Mouse (Mus musculus) spleen, postnatal 14 days (tissue): ENCODE measurements around the gene Map3k11.

ENCODE experiments used
- DNase-seq, 2 experiments: peaks; one replicate each; pipeline ENCODE4 v3.0.0; 2021 to 2022; ENCODE audit warnings: low spot score in 2 of 2

Map3k11 gene

DNA sequence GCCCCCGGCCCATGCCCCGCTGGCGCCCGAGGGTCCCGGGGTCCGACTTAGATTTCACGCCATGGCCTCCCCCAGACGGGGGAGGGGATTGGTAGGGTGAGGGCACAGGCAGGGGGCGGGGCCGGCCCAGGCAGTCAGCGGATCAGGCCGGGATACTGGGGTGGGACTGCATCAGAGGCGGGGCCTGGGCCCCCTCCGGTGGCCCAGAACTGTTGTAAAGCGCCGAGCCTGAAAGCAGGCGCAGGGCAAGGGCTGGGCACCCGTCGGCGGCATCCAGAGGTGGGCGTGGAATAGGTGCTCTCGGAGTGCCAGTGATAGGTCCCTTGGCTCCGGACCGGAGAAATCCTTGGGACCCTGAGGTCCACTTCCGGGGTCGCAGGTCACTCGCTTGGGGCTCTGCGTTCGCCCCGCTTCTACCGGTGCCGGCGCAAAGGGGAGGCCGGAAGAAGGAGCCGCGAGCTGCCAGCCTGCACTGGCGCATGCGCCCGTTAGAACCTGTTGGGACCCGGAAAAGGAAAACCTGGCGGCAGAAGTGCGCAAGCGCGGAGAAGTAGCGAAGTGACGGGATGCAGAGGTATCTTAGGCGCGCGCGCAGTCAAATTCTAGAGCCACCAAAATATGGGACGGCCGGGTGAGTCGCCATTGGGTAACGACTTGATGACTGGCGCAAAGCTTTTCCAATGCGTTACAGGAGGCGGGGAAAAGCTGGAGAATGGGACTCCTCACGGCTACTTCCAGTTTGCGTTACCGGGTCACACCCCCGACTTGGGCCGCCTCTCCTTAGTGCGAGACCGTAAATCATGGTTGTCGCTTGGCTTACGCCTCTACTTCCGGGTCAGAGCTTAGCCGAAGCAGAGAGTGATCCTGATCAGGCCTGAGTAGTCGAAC lies at the start of gene Map3k11, which contains the start of gene Pcnx3:
Map3k11 (plus strand) TSS at position 543 of the 888 bp plus-strand sequence.
Pcnx3 (minus strand) TSS at position 709 of the 888 bp plus-strand sequence.
- DNase-seq = peak; percentile 90 to 92

DNA sequence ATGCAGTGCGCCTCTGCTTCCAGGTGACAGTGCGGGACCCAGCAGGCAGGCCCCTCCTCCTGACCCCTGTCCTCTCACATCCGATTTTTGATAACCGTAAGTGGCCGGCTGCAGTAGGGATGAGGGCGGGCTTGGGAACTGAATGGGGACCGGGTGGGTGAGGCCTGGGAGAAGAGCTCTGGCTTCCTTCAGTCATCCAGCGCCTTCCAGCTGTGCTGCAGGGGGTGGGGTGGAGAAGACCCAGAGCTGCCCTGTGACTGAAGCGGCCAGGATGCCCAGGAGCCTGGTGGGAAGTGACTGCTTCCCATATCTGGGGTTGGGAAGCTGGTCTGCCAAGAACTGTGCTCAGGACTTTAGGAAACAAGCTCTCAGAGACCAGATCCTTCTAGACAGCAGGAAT lies 48.2 kb upstream of the Map3k11 start:
- no peak for DNase-seq

DNA sequence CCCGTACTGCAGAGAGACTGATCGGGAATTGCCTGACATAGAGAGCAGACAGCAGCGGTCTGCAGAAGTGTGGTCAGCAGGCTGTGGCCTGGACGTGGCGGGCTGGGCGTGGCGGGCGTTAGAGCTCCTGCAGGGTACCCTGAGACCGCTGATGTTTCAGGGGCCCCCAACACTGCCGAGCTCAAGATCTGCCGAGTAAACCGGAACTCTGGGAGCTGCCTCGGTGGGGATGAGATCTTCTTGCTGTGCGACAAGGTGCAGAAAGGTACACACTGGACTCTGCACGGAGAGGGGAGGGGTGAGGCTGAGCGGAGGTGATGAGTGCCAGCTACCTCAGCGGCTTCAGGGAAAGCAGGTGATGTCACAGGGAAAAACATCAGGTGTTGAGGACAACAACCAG lies 47.5 kb upstream of the Map3k11 start:
- DNase-seq = no peak

DNA sequence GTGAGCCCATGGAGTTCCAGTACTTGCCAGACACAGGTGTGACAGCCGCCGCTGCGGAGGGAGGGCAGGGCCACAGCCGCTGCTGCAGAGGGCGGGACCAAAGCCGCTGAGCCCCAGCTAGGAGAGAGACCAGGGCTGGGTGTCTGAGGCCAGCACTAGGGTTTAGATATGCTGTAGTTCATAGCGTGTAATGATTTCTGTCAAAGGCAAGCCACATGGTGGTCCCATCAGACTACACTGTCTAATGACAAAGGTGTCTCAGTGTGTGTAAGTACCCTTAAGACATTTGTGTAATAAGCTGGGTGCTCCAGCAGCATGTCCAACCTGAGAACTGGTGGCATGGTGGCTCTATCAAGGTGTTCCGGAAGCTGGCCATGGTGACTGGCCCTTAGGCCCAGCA lies 46.9 kb upstream of the Map3k11 start:
- DNase-seq = no peak

DNA sequence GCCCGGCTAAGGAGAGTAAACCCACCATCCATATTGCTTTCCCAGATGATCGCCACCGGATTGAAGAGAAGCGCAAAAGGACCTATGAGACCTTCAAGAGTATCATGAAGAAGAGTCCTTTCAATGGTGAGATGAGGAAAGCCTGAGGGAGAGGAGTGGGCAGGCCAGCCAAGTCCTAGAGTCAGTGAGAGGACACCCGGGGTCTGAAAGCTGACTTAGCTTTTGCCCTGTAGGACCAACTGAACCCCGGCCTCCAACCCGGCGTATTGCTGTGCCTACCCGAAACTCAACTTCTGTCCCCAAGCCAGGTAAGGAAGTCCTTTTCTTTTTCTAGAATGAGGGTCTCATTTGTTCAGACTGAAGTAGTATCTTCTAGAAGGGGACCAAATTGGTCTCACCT lies 43.3 kb upstream of the Map3k11 start:
- DNase-seq = no peak

DNA sequence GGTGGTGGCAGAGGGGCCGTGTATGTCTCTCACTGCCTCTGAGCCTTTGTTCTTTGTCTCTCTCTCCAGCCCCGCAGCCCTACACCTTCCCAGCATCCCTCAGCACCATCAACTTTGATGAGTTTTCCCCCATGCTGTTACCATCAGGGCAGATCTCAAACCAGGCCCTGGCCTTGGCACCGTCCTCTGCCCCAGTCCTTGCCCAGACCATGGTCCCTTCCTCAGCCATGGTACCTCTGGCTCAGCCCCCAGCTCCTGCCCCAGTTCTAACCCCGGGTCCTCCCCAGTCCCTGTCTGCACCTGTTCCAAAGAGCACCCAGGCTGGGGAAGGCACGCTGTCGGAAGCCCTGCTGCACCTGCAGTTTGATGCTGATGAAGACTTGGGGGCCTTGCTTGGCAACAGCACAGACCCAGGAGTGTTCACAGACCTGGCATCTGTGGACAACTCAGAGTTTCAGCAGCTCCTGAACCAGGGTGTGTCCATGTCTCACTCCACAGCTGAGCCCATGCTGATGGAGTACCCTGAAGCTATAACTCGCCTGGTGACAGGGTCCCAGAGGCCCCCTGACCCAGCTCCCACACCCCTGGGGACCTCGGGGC lies 41.7 kb upstream of the Map3k11 start:
- no peak for DNase-seq

DNA sequence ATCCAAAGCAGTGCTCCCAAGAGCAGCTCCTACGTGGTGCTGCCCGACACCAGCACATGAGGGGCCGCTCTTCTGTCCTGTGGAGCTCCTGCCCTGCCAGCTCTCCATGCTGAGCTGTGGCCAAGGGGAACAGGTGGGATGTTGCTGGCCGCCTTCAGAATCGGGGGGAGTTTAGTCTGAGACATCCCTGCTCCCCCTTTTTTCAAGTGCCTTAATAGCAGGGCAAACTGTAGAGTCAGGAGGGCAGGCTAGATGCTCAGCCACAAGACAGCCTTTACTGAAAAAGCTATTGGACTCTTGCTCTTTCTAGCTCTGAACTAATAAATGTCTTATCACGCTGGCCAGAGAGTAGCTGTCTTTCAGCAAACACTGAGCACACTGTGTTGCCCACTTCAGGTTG lies 40.8 kb upstream of the Map3k11 start:
- DNase-seq = no peak

DNA sequence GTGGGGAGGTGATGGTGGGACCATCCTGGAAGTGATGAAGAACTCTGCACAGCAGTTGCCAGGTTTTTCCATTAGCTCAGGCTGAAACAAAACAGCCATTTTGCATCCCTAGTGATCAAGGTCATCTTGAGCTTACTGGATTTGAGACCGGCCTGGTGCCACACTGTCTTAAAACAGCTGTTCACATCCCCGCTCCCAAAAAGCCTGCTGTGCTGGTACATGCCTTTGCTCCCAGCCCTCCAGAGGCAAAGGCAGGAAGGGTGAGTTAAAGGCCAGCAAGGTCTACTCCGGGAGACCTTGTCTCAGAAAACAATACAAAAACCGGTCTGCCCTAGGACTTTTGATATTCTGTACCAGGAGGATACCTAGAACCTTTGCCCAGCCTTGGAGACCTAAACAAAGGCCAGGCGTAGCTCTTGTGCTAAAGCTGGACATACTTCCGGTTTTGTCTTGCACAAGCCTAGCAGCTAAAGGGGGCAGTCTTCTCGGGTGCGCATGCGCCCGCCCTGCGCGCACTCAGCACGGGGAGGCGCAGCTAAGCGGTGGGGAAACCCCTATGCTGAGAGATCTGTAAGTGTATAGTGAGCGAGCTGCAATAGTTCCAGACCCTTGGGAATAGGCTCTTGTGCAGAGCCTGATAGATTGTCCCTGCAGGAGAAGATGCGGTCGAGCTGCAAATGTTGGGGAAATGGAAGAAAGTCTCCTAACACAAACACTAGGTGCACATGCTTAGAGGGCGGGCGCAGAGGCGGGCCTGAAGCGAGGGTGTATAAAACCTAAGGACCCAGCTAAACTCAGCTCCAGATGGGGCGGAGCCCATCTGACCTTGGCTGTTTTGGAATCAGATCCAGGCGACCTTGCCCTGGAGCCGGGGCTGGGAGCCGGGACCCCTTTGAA lies 39.9 kb upstream of the Map3k11 start:
- peak; percentile 62 to 71 for DNase-seq

DNA sequence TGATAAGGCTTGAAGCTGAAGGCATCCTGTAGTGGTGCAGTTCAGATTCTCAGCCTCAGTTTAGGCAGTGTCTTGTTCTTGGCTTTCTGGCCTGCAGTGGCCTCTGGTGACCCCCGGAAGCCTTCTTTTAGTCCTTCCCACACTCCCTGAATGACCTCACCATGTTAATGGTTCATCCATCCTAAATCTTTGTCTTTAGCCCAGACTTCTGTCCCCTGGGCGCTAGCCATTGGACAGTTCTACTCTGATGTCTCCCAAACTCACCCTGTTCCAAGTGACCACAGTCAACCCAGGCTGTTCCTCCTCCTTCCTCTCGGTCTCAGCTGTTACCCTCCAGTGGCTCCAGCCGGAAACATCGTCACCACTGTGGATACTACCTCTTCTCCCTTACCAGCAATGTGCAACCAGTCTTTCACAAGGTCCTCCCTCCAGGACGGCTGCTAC lies 39.2 kb upstream of the Map3k11 start:
- no peak for DNase-seq

DNA sequence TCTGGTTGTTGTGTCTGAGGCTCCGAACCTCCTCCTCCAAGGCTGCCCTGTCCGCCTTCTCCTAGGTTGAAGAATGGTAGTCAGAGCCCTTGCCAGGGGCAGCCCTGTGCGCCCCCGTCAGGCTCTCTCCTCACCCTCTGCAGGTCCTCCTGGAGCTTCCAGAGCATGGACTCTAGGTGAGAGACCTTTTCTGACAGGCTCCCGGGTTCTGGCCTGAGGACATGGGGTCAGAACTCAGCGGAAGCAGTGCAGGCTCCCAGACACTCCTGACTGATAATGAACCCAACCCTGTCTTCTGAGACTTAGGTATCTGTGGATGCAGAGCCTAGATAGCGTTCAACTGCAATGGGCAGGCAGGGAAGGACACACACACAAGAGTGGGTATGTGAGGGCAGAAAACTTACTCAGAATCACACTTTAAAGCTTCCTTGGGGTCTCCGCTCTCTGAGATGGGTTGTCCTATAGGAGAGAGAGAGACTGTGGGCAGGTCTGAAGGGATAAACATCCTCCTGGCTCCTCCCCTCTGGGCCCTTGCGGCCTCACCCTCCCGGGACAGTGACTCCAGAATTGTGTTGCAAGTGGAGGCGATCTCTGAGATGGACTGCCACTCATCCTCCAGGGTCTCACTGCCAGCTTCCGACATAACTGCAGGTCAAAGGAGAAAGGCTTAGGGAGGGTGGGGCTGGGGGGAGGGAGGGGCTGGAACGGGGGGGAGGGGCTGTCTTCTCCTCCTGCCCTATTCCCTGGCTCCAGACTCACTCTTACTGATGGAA lies 36.9 kb upstream of the Map3k11 start:
- no peak for DNase-seq

DNA sequence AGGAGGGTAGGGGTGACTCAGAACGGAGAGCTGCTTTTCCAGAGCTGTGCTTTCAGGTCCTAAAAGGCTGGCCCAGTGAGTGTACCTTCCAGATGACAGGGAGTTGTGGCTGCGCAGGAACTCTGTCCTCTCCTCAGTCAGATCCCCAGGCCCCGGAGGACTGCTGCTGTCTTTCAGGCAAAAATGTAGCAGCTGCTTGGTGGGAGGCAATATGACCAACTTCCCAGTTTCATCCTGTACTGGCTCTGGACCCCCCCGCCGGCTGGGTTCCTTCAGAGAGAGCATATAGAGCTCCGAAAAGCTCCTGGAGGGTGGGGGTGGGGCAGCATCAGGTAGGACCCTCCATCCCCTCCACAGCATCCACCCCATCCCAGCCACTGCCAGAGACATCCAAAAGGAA lies 36.0 kb upstream of the Map3k11 start:
- no peak for DNase-seq

DNA sequence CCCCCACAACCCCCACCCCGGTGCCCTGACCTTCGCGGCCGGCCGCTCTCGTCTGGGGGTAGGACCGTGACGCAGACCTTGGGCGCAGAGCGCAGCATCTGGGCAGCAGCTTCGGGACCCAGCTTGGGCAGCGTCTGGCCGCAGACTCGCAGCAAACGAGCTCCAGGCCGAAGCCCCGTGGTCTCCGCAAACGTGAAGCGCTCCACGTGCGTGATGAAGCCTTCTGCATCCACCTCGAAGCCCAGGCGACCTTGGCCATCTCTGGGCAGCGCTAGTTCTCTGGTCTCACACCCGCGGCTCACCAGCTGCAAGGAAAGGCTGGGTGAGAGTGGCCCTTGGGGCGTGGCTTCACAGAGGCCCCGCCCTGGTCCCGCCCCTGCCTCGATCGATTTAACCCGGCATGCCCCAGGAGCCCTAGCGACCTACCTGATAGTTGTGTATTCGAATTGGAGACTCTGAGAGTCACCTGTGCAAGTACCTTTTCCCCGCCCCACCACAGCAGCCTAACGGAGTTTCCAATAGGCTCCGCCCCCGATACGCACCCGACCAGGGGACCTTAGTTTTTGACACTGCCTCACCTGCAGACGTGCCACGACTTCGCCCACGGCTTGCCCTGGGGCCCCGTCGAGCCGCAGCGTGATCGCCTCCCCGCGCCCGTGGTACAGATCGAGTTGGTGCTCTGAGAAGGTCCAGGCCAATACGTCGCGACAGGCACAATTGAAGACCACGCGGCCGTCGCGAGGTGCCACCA lies 34.4 kb upstream of the Map3k11 start:
- no peak for DNase-seq

DNA sequence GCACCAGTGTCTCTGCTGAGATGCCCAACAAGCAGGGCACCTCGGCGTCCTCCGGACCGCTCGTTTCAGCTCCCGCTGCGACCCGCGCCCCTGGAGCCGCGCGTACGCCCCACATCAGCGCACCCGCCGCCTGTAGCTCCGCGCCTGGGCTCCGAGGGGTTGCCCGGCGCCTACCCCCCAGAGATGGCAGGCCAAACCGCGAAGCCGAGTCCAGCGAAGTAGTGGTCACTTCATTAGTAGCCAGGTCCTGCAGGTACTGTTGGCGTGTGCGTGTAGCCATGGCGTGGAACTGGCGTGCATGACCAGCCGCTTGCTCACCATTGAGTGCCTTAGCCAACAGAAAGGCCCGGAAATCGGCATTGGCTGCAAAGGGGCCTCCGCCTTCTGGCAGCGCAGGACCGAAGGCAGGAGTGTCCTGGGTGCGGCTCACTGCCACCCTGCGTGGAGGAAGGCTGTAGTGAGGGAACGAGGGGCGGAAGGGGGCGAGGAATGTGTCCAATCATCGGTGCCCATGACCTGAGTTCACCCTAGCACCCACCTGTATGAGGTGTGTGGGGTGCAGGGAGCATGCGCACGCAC lies 33.7 kb upstream of the Map3k11 start:
- no peak for DNase-seq

DNA sequence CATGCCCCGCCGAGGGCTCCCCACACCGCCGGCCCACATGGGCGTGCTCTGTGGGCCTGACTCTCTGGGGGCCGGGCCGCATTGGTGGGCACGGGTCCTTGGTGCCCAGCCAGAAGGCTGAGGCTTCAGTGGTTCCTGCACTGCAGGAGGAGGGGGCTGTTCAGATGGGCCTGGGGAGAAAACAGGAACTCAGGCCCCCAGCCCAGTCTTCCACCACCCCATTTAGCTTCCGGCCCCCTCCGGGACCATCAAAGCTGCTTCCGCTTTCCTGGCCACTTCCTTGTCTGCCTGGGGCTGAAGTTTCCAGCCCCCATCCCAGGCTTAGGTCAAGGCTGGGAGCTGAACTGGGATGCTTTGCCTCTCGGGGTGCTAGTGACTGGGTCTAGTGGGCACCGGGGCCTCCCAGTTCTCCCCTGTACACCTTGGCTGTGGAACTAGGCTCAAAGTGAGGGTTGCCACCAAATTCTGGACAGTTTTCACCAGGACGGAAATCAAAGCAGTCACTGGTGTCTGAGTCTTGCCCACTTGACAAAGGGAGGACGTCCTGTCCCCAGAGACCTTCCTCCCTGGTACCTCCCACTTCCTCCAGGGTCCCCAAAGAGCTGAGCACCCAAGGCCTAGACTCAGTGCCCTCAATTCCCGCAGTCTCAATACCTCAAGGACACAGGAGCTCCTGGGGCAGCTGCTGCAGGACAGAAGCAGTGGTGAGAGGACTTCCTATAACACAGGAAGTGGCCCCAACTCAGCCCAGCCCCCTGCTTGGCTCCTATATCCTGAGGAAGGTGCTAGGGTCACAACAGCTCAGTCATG lies 27.4 kb upstream of the Map3k11 start:
- peak; percentile 49 to 52 for DNase-seq

DNA sequence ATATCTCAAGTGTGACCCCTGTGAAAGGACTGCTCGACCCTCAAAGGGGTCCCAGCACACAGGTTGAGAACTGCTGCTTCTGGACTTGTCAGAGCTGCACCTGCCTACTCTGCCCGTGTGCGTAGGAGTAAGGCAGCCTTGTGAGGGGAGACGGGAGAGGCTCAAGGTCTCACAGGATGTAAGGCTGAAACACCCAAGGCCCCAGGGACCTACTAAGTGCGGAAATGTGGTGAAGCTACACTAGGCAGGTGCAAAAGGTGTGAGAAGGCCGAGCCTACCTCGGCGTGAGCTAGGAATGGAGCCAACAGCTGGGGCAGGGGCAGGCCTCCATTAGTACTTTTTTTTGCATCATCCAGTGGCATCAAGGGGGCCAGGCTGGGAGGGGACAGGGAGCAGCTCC lies 26.2 kb upstream of the Map3k11 start:
- DNase-seq = peak in 1 of 2 experiments; percentile 47

DNA sequence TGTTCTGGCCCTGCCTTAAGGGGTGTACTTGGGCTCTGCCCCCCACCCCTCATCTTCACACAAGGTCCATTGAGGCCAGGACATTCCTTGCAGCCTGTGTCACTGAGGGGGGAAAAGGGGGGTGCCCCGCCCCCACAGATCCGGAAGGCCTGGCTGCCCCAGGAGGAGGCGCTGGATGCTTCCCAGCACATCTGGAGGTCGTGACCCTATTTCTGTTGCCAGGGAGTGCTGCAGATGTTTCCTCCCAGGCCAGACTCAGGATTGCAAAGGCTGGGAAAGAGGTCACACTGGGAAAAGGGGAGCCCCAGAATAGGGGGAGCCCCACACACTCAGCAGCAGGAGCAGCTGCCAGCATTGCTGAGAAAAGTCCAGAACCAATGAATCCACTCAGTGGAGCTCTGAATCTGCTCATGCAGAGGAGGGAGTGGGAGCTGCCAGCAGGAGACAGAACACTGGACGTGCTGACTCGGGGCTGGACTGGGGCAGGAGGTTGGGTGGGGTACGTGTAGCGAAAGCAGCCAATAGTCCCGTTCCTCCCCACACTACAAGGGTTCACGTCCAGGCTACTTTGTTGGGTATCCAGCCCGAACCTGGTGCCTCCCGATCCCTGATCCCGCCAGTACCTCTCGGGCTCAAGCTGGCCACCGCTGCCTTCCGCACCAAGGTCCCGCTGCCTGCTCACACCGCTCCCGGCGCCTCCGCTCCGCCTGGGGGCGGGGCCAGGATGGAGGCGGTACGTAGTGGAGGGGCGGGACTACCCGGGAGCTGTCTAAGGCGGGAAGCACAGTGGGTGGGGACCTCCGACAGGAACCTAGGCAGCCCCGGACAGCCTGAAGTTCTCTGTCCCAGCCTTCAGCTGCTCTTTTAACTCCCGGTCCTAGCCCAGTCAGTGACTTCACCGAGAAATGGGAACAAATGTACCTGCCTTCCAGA lies 25.3 kb upstream of the Map3k11 start, which contains the start of gene Sipa1:
Sipa1 (minus strand) TSS at position 727 of the 933 bp plus-strand sequence.
- peak; percentile 95 to 97 for DNase-seq

DNA sequence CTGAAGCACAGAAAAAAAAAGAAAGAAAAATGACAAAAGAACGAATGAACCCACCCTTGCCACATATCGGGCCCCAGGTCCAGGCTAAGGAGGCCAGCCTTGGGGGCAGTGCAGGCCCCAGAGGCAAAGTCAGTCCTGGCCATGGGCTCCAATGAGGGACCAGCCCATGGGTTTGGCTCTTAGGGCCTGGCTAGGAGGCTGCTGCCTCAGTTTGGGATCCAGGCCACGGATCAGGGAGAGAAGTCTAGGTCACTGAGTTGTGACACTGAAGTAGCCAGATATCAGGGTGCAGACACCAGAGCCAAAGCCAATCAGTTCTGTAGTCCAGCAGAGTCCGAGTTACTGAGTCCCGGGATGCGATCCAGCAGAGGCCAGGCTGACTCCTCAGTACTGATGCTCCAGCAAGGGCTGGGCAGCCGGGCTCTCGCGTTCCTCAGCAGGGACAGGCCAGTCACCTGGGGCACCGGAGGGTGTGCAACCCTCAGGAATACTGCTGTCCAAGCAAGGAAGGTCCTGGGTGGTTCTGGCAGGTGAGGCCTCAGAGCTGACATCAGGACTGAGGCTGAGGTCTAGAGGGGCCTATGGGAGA lies 23.8 kb upstream of the Map3k11 start:
- DNase-seq = no peak

DNA sequence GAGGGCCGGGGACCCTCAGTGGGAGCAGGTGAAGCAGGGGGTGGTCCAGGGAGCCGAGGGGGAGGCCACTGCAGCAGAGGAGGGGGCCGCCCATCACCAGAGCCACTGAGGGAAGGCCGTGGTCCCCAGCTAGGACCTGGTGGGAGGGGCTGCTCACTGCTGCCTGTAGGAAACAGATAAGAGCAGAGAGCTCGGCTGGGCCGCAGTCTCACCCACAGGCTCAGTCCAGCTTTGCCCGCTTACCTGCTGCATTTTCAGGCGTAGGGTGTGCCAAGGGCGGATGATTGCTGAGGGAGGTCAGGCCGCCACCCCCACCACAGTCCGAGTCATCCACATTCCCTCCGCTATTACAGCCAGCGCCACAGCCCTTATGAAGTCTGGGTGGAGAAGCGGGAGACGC lies 23.1 kb upstream of the Map3k11 start:
- peak; percentile 68 to 69 for DNase-seq
